Comparison of ENCODE assay signal across 8 mouse cellular contexts in the genomic region with DNA sequence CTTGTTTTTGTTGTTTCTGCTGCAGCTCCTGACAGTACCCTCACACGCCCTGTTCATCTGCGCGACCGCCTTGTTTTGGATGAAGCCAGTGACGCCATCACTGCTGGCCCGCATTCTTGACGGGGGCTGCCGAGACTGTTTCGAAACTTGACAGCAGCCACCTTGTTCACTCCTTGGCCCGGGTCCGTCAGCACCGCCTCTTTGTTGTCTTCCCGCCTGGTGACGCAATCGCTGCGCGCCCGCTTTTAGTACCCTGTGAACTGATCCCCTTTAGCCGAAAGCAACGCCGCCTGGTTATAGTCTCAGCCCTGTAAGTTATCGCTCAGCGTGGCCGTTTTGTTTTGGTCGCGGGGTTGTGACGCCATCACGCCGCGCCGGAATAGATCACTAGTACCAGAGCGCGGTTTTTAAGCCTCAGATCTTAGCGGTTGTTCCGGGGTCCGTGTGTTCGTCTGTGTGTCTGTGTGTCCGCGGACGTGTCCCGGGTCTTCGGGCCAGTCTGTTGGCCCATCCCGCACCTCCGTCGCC. TPM values are rescaled to one million over a fixed set of nuclear protein-coding genes. Genes with fewer than 3 reads are reported as not detected.
DNase-seq lines count a peak whose midpoint lies in the region; ATAC-seq lines count a peak whose summit lies in the region.

No protein-coding gene starts in this region.

- H3K4me1 ChIP-seq in hindbrain, embryonic 16.5 days (ENCODE audit: control insufficient read depth, insufficient read depth, low read depth, low read length): peaks cover 9% of the 10 kb centered on the region

- no peaks in the 10 kb centered on the region for H3K36me3 ChIP-seq in hindbrain, embryonic 16.5 days (ENCODE audit: control insufficient read depth, insufficient read depth, low read length)
- H3K36me3 ChIP-seq in macrophage (ENCODE audit: inconsistent target): no peaks in the 10 kb centered on the region

- peak; percentile 84 for DNase-seq in WW6 (ENCODE audit: low read depth, low spot score)
- peak; percentile 96 to 97 for DNase-seq in cerebellum, postnatal 4 days (ENCODE audit: low spot score in 2 of 2)
- peak; percentile 90 for DNase-seq in gastrocnemius, adult 18-20 months (ENCODE audit: low spot score)
- peak; percentile 97 for DNase-seq in left cerebral cortex, adult 18-20 months (ENCODE audit: low spot score in 2 of 2)
- DNase-seq in right cerebral cortex, adult 18-20 months: peak; percentile 95
- DNase-seq in urinary bladder, postnatal 10 days (ENCODE audit: low spot score): peak; percentile 86

- peak overlapping the region; percentile 78 for H3K9ac ChIP-seq in hindbrain, embryonic 16.5 days (ENCODE audit: low read depth, low read length)

- H3K9me3 ChIP-seq in hindbrain, embryonic 16.5 days (ENCODE audit: control insufficient read depth, low read length): peaks cover 10% of the 10 kb centered on the region; the same call in 1 of the 2 replicates

- H3K27ac ChIP-seq in hindbrain, embryonic 16.5 days (ENCODE audit: low read depth, low read length): peak overlapping the region; percentile 95
- peak overlapping the region; percentile 73 for H3K27ac ChIP-seq in macrophage

- H3K4me3 ChIP-seq in hindbrain, embryonic 16.5 days (ENCODE audit: low read length): peak overlapping the region; percentile 71
- H3K4me3 ChIP-seq in macrophage (ENCODE audit: inconsistent target): peak overlapping the region; percentile 90

- under 1% methylated on average over 45 of the region's 45 CpGs for WGBS in hindbrain, embryonic 16.5 days
- WGBS in macrophage (ENCODE audit: missing documents): under 1% methylated on average over 45 of the region's 45 CpGs

- ATAC-seq in hindbrain, embryonic 16.5 days: peak; percentile 90

- H3K27me3 ChIP-seq in hindbrain, embryonic 16.5 days (replicated peaks; ENCODE audit: control insufficient read depth, insufficient read depth, low read length): no peaks in the 10 kb centered on the region

- peaks cover 41% of the 10 kb centered on the region for H3K79me2 ChIP-seq in macrophage (ENCODE audit: inconsistent target)

- H3K4me2 ChIP-seq in hindbrain, embryonic 16.5 days (ENCODE audit: low read length): peak overlapping the region; percentile 100

RNA-seq across cellular contexts. Expression of gene Gm10775, which starts 18.2 kb away (rescaled TPM):
- total RNA-seq in gastrocnemius, adult 18-20 months (2021): not detected
- polyA plus RNA-seq in hindbrain, embryonic 16.5 days (2015; fragmentation: Nextera tagmentation; extraction: Ambion mirVana): 0.43 and 0.74 TPM in 2 replicates
- under 1 TPM; 0.28 to 0.42 TPM for total RNA-seq in left cerebral cortex, adult 18-20 months (2021)
- not detected for total RNA-seq in macrophage (2018; cell fraction: chromatin; rRNA removed)
- total RNA-seq in macrophage (2018; cell fraction: cytosol; rRNA removed): not detected
- total RNA-seq in macrophage (2018; cell fraction: nucleus; rRNA removed): not detected
- not detected in 3 replicates for polyA plus RNA-seq in macrophage (2018)

RNA-seq across cellular contexts. Expression of gene Nlrp4f, which starts 35.4 kb away (rescaled TPM):
- under 1 TPM in 1 of 2 experiments, not detected in 1; 0.16 TPM for total RNA-seq in gastrocnemius, adult 18-20 months (2021)
- polyA plus RNA-seq in hindbrain, embryonic 16.5 days (2015; fragmentation: Nextera tagmentation; extraction: Ambion mirVana): not detected in 2 replicates
- not detected for total RNA-seq in left cerebral cortex, adult 18-20 months (2021)
- not detected for total RNA-seq in macrophage (2018; cell fraction: chromatin; rRNA removed)
- under 1 TPM in 1 of 26 experiments, not detected in 25; 0.23 TPM for total RNA-seq in macrophage (2018; cell fraction: cytosol; rRNA removed)
- total RNA-seq in macrophage (2018; cell fraction: nucleus; rRNA removed): under 1 TPM in 1 of 26 experiments, not detected in 25; 0.43 TPM
- polyA plus RNA-seq in macrophage (2018): 0.03 TPM in 1 of 3 replicates, not detected in the others

RNA-seq across cellular contexts. Expression of gene Zfp369, which starts 37.5 kb away (rescaled TPM):
- total RNA-seq in gastrocnemius, adult 18-20 months (2021): 1 to 10 TPM; 8.0 to 9.0 TPM
- 13.2 and 14.0 TPM in 2 replicates for polyA plus RNA-seq in hindbrain, embryonic 16.5 days (2015; fragmentation: Nextera tagmentation; extraction: Ambion mirVana)
- 10 to 100 TPM; 59.7 to 67.9 TPM for total RNA-seq in left cerebral cortex, adult 18-20 months (2021)
- 100 to 1,000 TPM in 5 of 26 experiments, 10 to 100 TPM in 21; 11.2 to 124 (median 76.6) TPM for total RNA-seq in macrophage (2018; cell fraction: chromatin; rRNA removed)
- total RNA-seq in macrophage (2018; cell fraction: cytosol; rRNA removed): 10 to 100 TPM; 12.0 to 38.1 (median 24.3) TPM
- 100 to 1,000 TPM in 2 of 26 experiments, 10 to 100 TPM in 24; 10.5 to 107 (median 51.3) TPM for total RNA-seq in macrophage (2018; cell fraction: nucleus; rRNA removed)
- polyA plus RNA-seq in macrophage (2018): 8.6 to 15.6 TPM (median 14.0 TPM) in 3 replicates

Comparison
In these comparisons a context has a peak if more than half of its experiments do, and no peak if none do; other contexts are left out.
1. Peak in every context shown above with its lines: DNase-seq, ATAC-seq, H3K4me3 ChIP-seq and H3K27ac ChIP-seq.
2. RNA of gene Zfp369, which starts 37.5 kb away (total RNA-seq): 59.7 to 67.9 TPM in left cerebral cortex, adult 18-20 months; 8.0 to 9.0 TPM in gastrocnemius, adult 18-20 months; every median in the first group is over 4 times any median in the second.